Mouse (Mus musculus) gastrocnemius, adult 18-20 months (tissue): ENCODE data around the gene Itln1. TPM values are rescaled to one million over a fixed set of nuclear protein-coding genes. Genes with fewer than 3 reads are reported as not detected.
A peak's percentile ranks its signal among the peaks of the same experiment; 100 is the strongest.

ENCODE experiments used
- DNase-seq: peaks from one replicate; pipeline ENCODE4 v3.0.0; 2021; ENCODE audit warnings: low spot score
- long read RNA-seq, 2 experiments: library from polyadenylated mRNA; stranded (forward); transcript quantifications; one replicate each; pipeline ENCODE4 v2.0.0; 2021
- total RNA-seq, 2 experiments: library from RNA; stranded (reverse); gene quantifications; 2 replicates each; pipeline ENCODE4 v1.2.3; 2021

Itln1 gene
- total RNA-seq, result not detected
- long read RNA-seq, experiment 1, result 0 reads
- long read RNA-seq, experiment 2, result 0 reads

GRCm38 (mm10) chr1:171535194-171535593, at the start of gene Itln1:
Gene Itln1, minus strand, starts transcription at chr1:171535294.
- no peak for DNase-seq

- DNase-seq, result no peak
Measured at GRCm38 (mm10) chr1:171584584-171584983, 49.5 kb upstream of the Itln1 start.

- no peak for DNase-seq
Measured at GRCm38 (mm10) chr1:171577168-171577567, 42.1 kb upstream of the Itln1 start.

- no peak for DNase-seq
Measured at GRCm38 (mm10) chr1:171568436-171568835, 33.3 kb upstream of the Itln1 start.

- peak; percentile 41 for DNase-seq
Measured at GRCm38 (mm10) chr1:171566777-171567176, 31.7 kb upstream of the Itln1 start.

GRCm38 (mm10) chr1:171565888-171566287, 30.8 kb upstream of the Itln1 start:
- no peak for DNase-seq

GRCm38 (mm10) chr1:171564247-171564646, 29.2 kb upstream of the Itln1 start:
- DNase-seq, result no peak

- no peak for DNase-seq
Measured at GRCm38 (mm10) chr1:171563042-171563441, 27.9 kb upstream of the Itln1 start.

GRCm38 (mm10) chr1:171561639-171562225, 26.6 kb upstream of the Itln1 start:
- DNase-seq, result no peak

- DNase-seq, result no peak
Measured at GRCm38 (mm10) chr1:171561200-171561599, 26.1 kb upstream of the Itln1 start.

- no peak for DNase-seq
Measured at GRCm38 (mm10) chr1:171560262-171560661, 25.2 kb upstream of the Itln1 start.

GRCm38 (mm10) chr1:171558898-171559297, 23.8 kb upstream of the Itln1 start, which contains the start of gene Cd244a:
Gene Cd244a, plus strand, starts transcription at chr1:171559193.
- DNase-seq, result no peak

- no peak for DNase-seq
Measured at GRCm38 (mm10) chr1:171558407-171558806, 23.3 kb upstream of the Itln1 start.

GRCm38 (mm10) chr1:171556366-171556765, 21.3 kb upstream of the Itln1 start:
- DNase-seq, result no peak

- DNase-seq, result no peak
Measured at GRCm38 (mm10) chr1:171553359-171554341, 18.6 kb upstream of the Itln1 start.

- DNase-seq, result no peak
Measured at GRCm38 (mm10) chr1:171552230-171552629, 17.1 kb upstream of the Itln1 start.

GRCm38 (mm10) chr1:171551326-171551725, 16.2 kb upstream of the Itln1 start:
- DNase-seq, result no peak

GRCm38 (mm10) chr1:171540694-171541093, 5.6 kb upstream of the Itln1 start:
- DNase-seq, result no peak

- DNase-seq, result no peak
Measured at GRCm38 (mm10) chr1:171534557-171534956, 537 bp downstream of the Itln1 start.

- no peak for DNase-seq
Measured at GRCm38 (mm10) chr1:171532830-171533229, 2.3 kb downstream of the Itln1 start.

GRCm38 (mm10) chr1:171531367-171531766, 3.7 kb downstream of the Itln1 start:
- no peak for DNase-seq

GRCm38 (mm10) chr1:171515557-171515956, 19.5 kb downstream of the Itln1 start:
- DNase-seq, result no peak

GRCm38 (mm10) chr1:171515039-171515438, 20.1 kb downstream of the Itln1 start:
- DNase-seq, result no peak
